Mouse (Mus musculus) limb, embryonic 14.5 days (tissue): ENCODE data around the gene C730034F03Rik. TPM values are rescaled to one million over a fixed set of nuclear protein-coding genes. Genes with fewer than 3 reads are reported as not detected.

Source experiments
- ATAC-seq: fragments of 200-750 bp; cut with Nextera tagmentation; 2 replicates; pipeline ENCODE4 v1.8.0; 2017; ENCODE audit warnings: low read depth, moderate number of reproducible peaks, moderate TSS enrichment; ENCODE audit not compliant: low FRiP score
- DNase-seq: peaks from one replicate; pipeline ENCODE4 v3.0.0-alpha.2; 2015; ENCODE audit warnings: low spot score
- H3K27ac ChIP-seq: fragments of 300-500 bp; sonication (generic); replicated peaks from 2 replicates; pipeline ENCODE4 v1.5.1; 2014; ENCODE audit warnings: low read depth, mild to moderate bottlenecking, low read length, moderate library complexity, mixed read lengths
- H3K27me3 ChIP-seq: fragments of 300-500 bp; sonication (generic); 2 replicates; pipeline ENCODE4 v1.6.1; 2014; ENCODE audit warnings: low read length, mixed read lengths; ENCODE audit not compliant: control insufficient read depth, insufficient read depth
- H3K36me3 ChIP-seq: fragments of 300-500 bp; sonication (generic); 2 replicates; pipeline ENCODE4 v1.6.1; 2014; ENCODE audit warnings: mild to moderate bottlenecking, low read length, moderate library complexity, mixed read lengths; ENCODE audit not compliant: control insufficient read depth, insufficient read depth
- H3K4me1 ChIP-seq: fragments of 300-500 bp; sonication (generic); 2 replicates; pipeline ENCODE4 v1.6.1; 2014; ENCODE audit warnings: antibody characterized with exemption, low read length, mixed read lengths; ENCODE audit not compliant: control insufficient read depth, insufficient read depth
- H3K4me2 ChIP-seq: fragments of 300-500 bp; sonication (generic); replicated peaks from 2 replicates; pipeline ENCODE4 v1.6.1; 2014; ENCODE audit warnings: low read depth, mild to moderate bottlenecking, low read length, moderate library complexity; ENCODE audit not compliant: severe bottlenecking
- H3K4me3 ChIP-seq: fragments of 300-500 bp; sonication (generic); replicated peaks from 2 replicates; pipeline ENCODE4 v1.5.1; 2014; ENCODE audit warnings: low read length
- H3K9ac ChIP-seq: fragments of 300-500 bp; sonication (generic); 2 replicates; pipeline ENCODE4 v1.6.1; 2014; ENCODE audit warnings: mild to moderate bottlenecking, low read depth, low read length, moderate library complexity; ENCODE audit not compliant: severe bottlenecking
- H3K9me3 ChIP-seq: fragments of 300-500 bp; sonication (generic); 2 replicates; pipeline ENCODE4 v1.6.1; 2016; ENCODE audit warnings: low read length; ENCODE audit not compliant: control insufficient read depth
- POLR2A ChIP-seq: fragments of 200-500 bp; IDR thresholded peaks from 2 replicates; pipeline ENCODE4 v1.8.0; 2012; ENCODE audit warnings: inconsistent platforms, mild to moderate bottlenecking, moderate library complexity, borderline replicate concordance; ENCODE audit not compliant: insufficient read depth, insufficient read length; ENCODE audit errors: extremely low read depth
- WGBS: fragments of 180-500 bp; shearing (Covaris S2); extraction: QIAGEN DNeasy Blood & Tissue Kit; methylation state at CpG from one replicate; pipeline ENCODE4 v1.1.7; 2014; 5-methylcytosine and 5-hydroxymethylcytosine counted together
- polyA plus RNA-seq, 2 experiments: library from polyadenylated mRNA; depleted of rRNA in 1 of 2; stranded (reverse) in 1 of 2; unstranded in 1 of 2; fragments of >200 nt; fragmentation: Nextera tagmentation in 1 of 2; extraction: Ambion mirVana in 1 of 2; gene quantifications; 2 replicates each; pipeline versions ENCODE4 v1.2.1 to v1.2.3; 2012 to 2014

The C730034F03Rik gene
- polyA plus RNA-seq, 2 experiments: 1.4 to 1.8 TPM

GRCm38 (mm10) chr15:89431806-89432205 is 2.4 kb downstream of the C730034F03Rik start:
- Histone ChIP-seq H3K27me3 (no peaks in the 10 kb centered on the region), H3K9ac (no peak overlapping the region), H3K36me3 (peaks cover 9% of the 10 kb centered on the region), H3K9me3 (no peaks in the 10 kb centered on the region), H3K4me3 (no peak overlapping the region), H3K27ac (no peak overlapping the region), H3K4me2 (no peak overlapping the region), H3K4me1 (peaks cover 6% of the 10 kb centered on the region)
- DNase-seq (no peak), ATAC-seq (no peak)
- no peak for TF ChIP-seq POLR2A
- 86% methylated on average over 6 of the region's 6 CpGs for WGBS

- ATAC-seq (no peak), DNase-seq (no peak)
- Histone ChIP-seq H3K9me3 (no peaks in the 10 kb centered on the region), H3K27ac (no peak overlapping the region), H3K27me3 (no peaks in the 10 kb centered on the region), H3K4me3 (no peak overlapping the region), H3K36me3 (0 out of 2 replicates have a peak, but pooled peaks cover 2% of the 10 kb centered on the region), H3K4me2 (no peak overlapping the region), H3K4me1 (peaks cover 6% of the 10 kb centered on the region), H3K9ac (no peak overlapping the region)
- TF ChIP-seq POLR2A: no peak
- 76% methylated on average over 4 of the region's 4 CpGs for WGBS
Observed at GRCm38 (mm10) chr15:89432946-89433345, 3.6 kb downstream of the C730034F03Rik start.

- no peak for ATAC-seq
- WGBS: 74% methylated on average over 3 of the region's 3 CpGs
- no peak for DNase-seq
Observed at GRCm38 (mm10) chr15:89434136-89434535, 4.7 kb downstream of the C730034F03Rik start.

GRCm38 (mm10) chr15:89435878-89436277 is 6.5 kb downstream of the C730034F03Rik start:
- DNase-seq (no peak), ATAC-seq (no peak)
- Histone ChIP-seq H3K27ac (no peak overlapping the region), H3K27me3 (no peaks in the 10 kb centered on the region), H3K9ac (no peak overlapping the region), H3K4me3 (no peak overlapping the region), H3K9me3 (no peaks in the 10 kb centered on the region), H3K4me1 (no peaks in the 10 kb centered on the region), H3K4me2 (no peak overlapping the region), H3K36me3 (no peaks in the 10 kb centered on the region)
- WGBS: 82% methylated on average over 5 of the region's 5 CpGs
- TF ChIP-seq POLR2A: no peak

More at GRCm38 (mm10) chr15:89434136-89434535, 4.7 kb downstream of the C730034F03Rik start:
- TF ChIP-seq POLR2A: no peak
- no peaks in the 10 kb centered on the region for H3K9me3 ChIP-seq
- H3K27me3 ChIP-seq: no peaks in the 10 kb centered on the region
- no peak overlapping the region for H3K9ac ChIP-seq
- no peak overlapping the region for H3K4me2 ChIP-seq
- no peaks in the 10 kb centered on the region for H3K36me3 ChIP-seq
- no peak overlapping the region for H3K4me3 ChIP-seq
- no peaks in the 10 kb centered on the region for H3K4me1 ChIP-seq
- no peak overlapping the region for H3K27ac ChIP-seq

GRCm38 (mm10) chr15:89442486-89443070 is 13.2 kb downstream of the C730034F03Rik start:
- Histone ChIP-seq H3K4me3 (no peak overlapping the region), H3K9ac (no peak overlapping the region), H3K27me3 (no peaks in the 10 kb centered on the region), H3K4me2 (no peak overlapping the region), H3K36me3 (no peaks in the 10 kb centered on the region), H3K4me1 (no peaks in the 10 kb centered on the region), H3K27ac (no peak overlapping the region), H3K9me3 (no peaks in the 10 kb centered on the region)
- TF ChIP-seq POLR2A: no peak
- WGBS: 36% methylated on average over 8 of the region's 8 CpGs
- no peak for ATAC-seq
- no peak for DNase-seq
